Mouse (Mus musculus): ENCODE data around the gene Abcc6.

DNA sequence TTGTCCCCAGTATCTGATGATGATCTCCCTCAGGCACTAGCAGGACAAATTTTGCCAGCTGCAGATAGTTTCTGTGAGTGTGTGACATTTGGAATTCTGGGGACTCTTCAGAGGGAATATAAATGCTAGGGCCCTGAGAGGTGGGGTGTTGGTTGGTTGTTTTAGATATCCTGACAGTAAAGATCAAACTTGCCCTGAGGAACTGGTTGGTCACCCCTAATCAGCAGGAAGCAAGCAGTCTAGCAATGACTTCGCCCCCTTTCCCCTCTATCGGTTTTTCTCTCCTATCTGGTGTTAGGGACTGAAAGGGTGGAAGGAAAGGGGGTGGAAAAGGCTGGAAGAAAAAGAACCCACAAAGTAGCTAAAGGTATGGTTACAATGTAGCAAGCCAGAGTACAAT is 5.4 kb upstream of the Abcc6 start:
- TF ChIP-seq CTCF (IDR thresholded peaks at IDR 0.05; ENCODE audit: low read depth, low read length) (no peak), GATA2 (IDR thresholded peaks at IDR 0.05; ENCODE audit: borderline replicate concordance, low read depth, low read length) (no peak), TAL1 (conservative IDR thresholded peaks at IDR 0.05; ENCODE audit: low read depth, low read length) (0 out of 2 replicates have a peak, but pooled peaks have one; percentile 7), GATA1 (IDR thresholded peaks at IDR 0.05; ENCODE audit: borderline replicate concordance, low read length) (no peak)
